Mouse (Mus musculus): Measurements from ENCODE around the gene Glrx. TPM values are rescaled to one million over a fixed set of nuclear protein-coding genes. Genes with fewer than 3 reads are reported as not detected.

Gene Glrx
- total and polyA plus RNA-seq, 2 experiments = 41.4 to 86.8 TPM

DNA sequence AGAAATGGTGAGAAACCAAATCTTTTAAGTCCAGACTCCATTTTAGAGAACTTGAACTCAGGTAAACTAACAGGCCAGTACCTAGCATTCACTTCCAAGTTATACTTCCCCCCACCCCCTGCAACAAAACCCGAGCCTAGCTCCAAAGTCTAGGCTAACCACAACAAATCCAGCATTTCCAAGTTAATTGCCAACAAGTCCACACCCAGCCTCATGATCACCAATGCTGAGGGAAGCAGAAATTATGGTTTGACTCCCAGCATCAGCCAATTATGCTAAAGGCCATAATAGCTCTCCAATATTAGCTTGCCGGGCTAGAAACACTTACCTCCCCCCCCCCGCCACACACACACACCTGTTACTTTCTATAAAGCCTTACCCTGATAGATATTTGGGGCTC is 40.1 kb downstream of the Glrx start:
- 48% methylated on average over 3 of the region's 3 CpGs for WGBS
- peaks cover 6% of the 10 kb centered on the region for H3K36me3 ChIP-seq (ENCODE audit: control insufficient read depth, insufficient read depth, low read length)
- H3K79me2 ChIP-seq (ENCODE audit: control insufficient read depth, insufficient read depth, low read length) = no peaks in the 10 kb centered on the region
- no peak overlapping the region for H3K9ac ChIP-seq (ENCODE audit: low read depth, low read length)
- no peaks in the 10 kb centered on the region for H3K27me3 ChIP-seq (ENCODE audit: control insufficient read depth, insufficient read depth, low read length)
- H3K27ac ChIP-seq (replicated peaks; ENCODE audit: insufficient read depth, low read depth, low read length) = no peak overlapping the region
- DNase-seq (ENCODE audit: extremely low read depth, low read depth, low spot score) = peak; percentile 52
- TF ChIP-seq CTCF (IDR thresholded peaks at IDR 0.05; ENCODE audit: low read depth, low read length) = no peak
- TF ChIP-seq POLR2A (IDR thresholded peaks at IDR 0.05; ENCODE audit: extremely low read depth, insufficient read depth, low read length) = no peak
- H3K4me1 ChIP-seq (ENCODE audit: control insufficient read depth, insufficient read depth, low read length) = no peaks in the 10 kb centered on the region
- H3K4me3 ChIP-seq (ENCODE audit: insufficient read depth, low read depth, low read length) = no peak overlapping the region

GRCm38 (mm10) chr13:75880501-75880900 is 40.8 kb downstream of the Glrx start:
- WGBS = 92% methylated on average over 2 of the region's 2 CpGs
- Histone ChIP-seq H3K4me3 (ENCODE audit: insufficient read depth, low read depth, low read length) (no peak overlapping the region), H3K9ac (ENCODE audit: low read depth, low read length) (no peak overlapping the region), H3K36me3 (ENCODE audit: control insufficient read depth, insufficient read depth, low read length) (peaks cover 4% of the 10 kb centered on the region), H3K4me1 (ENCODE audit: control insufficient read depth, insufficient read depth, low read length) (no peaks in the 10 kb centered on the region), H3K27ac (replicated peaks; ENCODE audit: insufficient read depth, low read depth, low read length) (no peak overlapping the region), H3K79me2 (ENCODE audit: control insufficient read depth, insufficient read depth, low read length) (no peaks in the 10 kb centered on the region), H3K27me3 (ENCODE audit: control insufficient read depth, insufficient read depth, low read length) (no peaks in the 10 kb centered on the region)
- no peak for TF ChIP-seq POLR2A (IDR thresholded peaks at IDR 0.05; ENCODE audit: extremely low read depth, insufficient read depth, low read length)
- TF ChIP-seq CTCF (IDR thresholded peaks at IDR 0.05; ENCODE audit: low read depth, low read length) = no peak
- no peak for DNase-seq (ENCODE audit: extremely low read depth, low read depth, low spot score)

GRCm38 (mm10) chr13:75883792-75884191 is 44.1 kb downstream of the Glrx start:
- peaks cover 4% of the 10 kb centered on the region for H3K36me3 ChIP-seq (ENCODE audit: control insufficient read depth, insufficient read depth, low read length)
- no peak overlapping the region for H3K9ac ChIP-seq (ENCODE audit: low read depth, low read length)
- no peak overlapping the region for H3K27ac ChIP-seq (replicated peaks; ENCODE audit: insufficient read depth, low read depth, low read length)
- H3K27me3 ChIP-seq (ENCODE audit: control insufficient read depth, insufficient read depth, low read length) = no peaks in the 10 kb centered on the region
- no peaks in the 10 kb centered on the region for H3K4me1 ChIP-seq (ENCODE audit: control insufficient read depth, insufficient read depth, low read length)
- H3K79me2 ChIP-seq (ENCODE audit: control insufficient read depth, insufficient read depth, low read length) = no peaks in the 10 kb centered on the region
- no peak for DNase-seq (ENCODE audit: extremely low read depth, low read depth, low spot score)
- no peak for TF ChIP-seq CTCF (IDR thresholded peaks at IDR 0.05; ENCODE audit: low read depth, low read length)
- no peak for TF ChIP-seq POLR2A (IDR thresholded peaks at IDR 0.05; ENCODE audit: extremely low read depth, insufficient read depth, low read length)
- 81% methylated on average over 3 of the region's 3 CpGs for WGBS
- H3K4me3 ChIP-seq (ENCODE audit: insufficient read depth, low read depth, low read length) = no peak overlapping the region

DNA sequence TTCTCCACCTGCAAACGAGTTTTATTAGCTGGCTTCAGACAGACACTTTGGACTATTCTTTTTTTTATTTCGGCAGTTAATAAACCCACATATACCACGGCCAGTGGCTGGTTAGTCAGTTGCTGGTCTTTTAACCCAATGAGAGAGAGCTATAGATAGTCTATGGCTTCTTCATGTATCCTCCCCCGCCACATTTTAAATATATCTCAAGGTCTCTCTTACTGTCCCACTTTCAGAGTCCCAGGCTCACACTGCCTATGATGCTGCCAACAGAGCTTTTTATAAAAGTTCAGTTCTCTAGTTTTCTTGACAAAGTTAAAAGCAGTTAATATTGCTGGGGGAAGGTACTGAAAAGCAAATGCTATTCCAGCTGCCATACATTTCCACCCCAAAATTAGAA is 52.2 kb downstream of the Glrx start:
- H3K9ac ChIP-seq (ENCODE audit: low read depth, low read length) = no peak overlapping the region
- no peak overlapping the region for H3K27ac ChIP-seq (replicated peaks; ENCODE audit: insufficient read depth, low read depth, low read length)
- H3K79me2 ChIP-seq (ENCODE audit: control insufficient read depth, insufficient read depth, low read length) = no peaks in the 10 kb centered on the region
- no peak overlapping the region for H3K4me3 ChIP-seq (ENCODE audit: insufficient read depth, low read depth, low read length)
- TF ChIP-seq CTCF (IDR thresholded peaks at IDR 0.05; ENCODE audit: low read depth, low read length) = no peak
- TF ChIP-seq POLR2A (IDR thresholded peaks at IDR 0.05; ENCODE audit: extremely low read depth, insufficient read depth, low read length) = no peak
- H3K36me3 ChIP-seq (ENCODE audit: control insufficient read depth, insufficient read depth, low read length) = no peaks in the 10 kb centered on the region; the same call in 1 of the 2 replicates
- no peaks in the 10 kb centered on the region for H3K27me3 ChIP-seq (ENCODE audit: control insufficient read depth, insufficient read depth, low read length)
- no peak for DNase-seq (ENCODE audit: extremely low read depth, low read depth, low spot score)
- 92% methylated on average over 4 of the region's 4 CpGs for WGBS
- H3K4me1 ChIP-seq (ENCODE audit: control insufficient read depth, insufficient read depth, low read length) = no peaks in the 10 kb centered on the region

DNA sequence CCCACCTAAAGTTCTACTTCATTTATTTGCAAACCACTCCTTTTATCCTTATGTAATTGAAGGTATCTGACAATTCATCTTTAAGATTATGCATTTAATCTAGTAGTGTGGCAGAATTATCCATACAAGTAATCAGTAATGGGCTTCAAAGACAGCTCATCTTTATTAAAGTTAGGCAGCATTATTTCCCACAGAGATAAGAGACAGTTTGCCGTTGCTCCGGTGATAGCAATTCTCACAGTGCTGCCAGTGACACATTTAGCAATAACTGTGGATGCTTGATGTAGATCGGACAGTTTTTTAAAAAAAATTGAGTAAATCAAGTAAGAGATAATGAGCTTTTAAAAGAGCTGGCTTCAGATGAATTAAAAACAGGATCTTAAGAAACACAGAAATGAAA is 52.6 kb downstream of the Glrx start:
- Histone ChIP-seq H3K9ac (ENCODE audit: low read depth, low read length) (no peak overlapping the region), H3K27me3 (ENCODE audit: control insufficient read depth, insufficient read depth, low read length) (no peaks in the 10 kb centered on the region), H3K27ac (replicated peaks; ENCODE audit: insufficient read depth, low read depth, low read length) (no peak overlapping the region), H3K79me2 (ENCODE audit: control insufficient read depth, insufficient read depth, low read length) (no peaks in the 10 kb centered on the region), H3K4me3 (ENCODE audit: insufficient read depth, low read depth, low read length) (no peak overlapping the region), H3K36me3 (ENCODE audit: control insufficient read depth, insufficient read depth, low read length) (no peaks in the 10 kb centered on the region; the same call in 1 of the 2 replicates), H3K4me1 (ENCODE audit: control insufficient read depth, insufficient read depth, low read length) (no peaks in the 10 kb centered on the region)
- TF ChIP-seq CTCF (IDR thresholded peaks at IDR 0.05; ENCODE audit: low read depth, low read length) = no peak
- TF ChIP-seq POLR2A (IDR thresholded peaks at IDR 0.05; ENCODE audit: extremely low read depth, insufficient read depth, low read length) = no peak
- WGBS = 77% methylated on average over 3 of the region's 3 CpGs
- DNase-seq (ENCODE audit: extremely low read depth, low read depth, low spot score) = no peak

DNA sequence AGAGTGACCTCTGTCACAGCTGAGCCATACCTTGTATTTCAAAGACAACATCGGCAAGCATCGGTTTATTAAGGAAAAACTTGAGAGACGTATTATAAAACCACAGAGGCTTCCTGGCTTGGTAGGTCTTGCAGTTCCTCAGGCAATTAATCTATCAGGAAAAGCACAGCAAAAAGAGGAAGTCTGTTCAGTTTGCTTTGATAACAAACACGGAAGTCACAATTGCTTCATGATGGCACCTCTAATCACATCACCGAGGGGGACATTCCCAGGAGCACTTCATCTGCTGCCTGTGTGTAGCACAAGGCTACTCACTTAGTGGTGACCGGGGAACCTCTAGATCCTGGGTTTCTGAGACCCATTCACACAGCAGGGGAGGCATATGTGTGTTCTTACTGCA is 53.2 kb downstream of the Glrx start:
- Histone ChIP-seq H3K4me1 (ENCODE audit: control insufficient read depth, insufficient read depth, low read length) (no peaks in the 10 kb centered on the region), H3K9ac (ENCODE audit: low read depth, low read length) (no peak overlapping the region), H3K36me3 (ENCODE audit: control insufficient read depth, insufficient read depth, low read length) (no peaks in the 10 kb centered on the region; the same call in 1 of the 2 replicates), H3K79me2 (ENCODE audit: control insufficient read depth, insufficient read depth, low read length) (no peaks in the 10 kb centered on the region), H3K27me3 (ENCODE audit: control insufficient read depth, insufficient read depth, low read length) (no peaks in the 10 kb centered on the region), H3K27ac (replicated peaks; ENCODE audit: insufficient read depth, low read depth, low read length) (no peak overlapping the region), H3K4me3 (ENCODE audit: insufficient read depth, low read depth, low read length) (no peak overlapping the region)
- no peak for DNase-seq (ENCODE audit: extremely low read depth, low read depth, low spot score)
- TF ChIP-seq POLR2A (IDR thresholded peaks at IDR 0.05; ENCODE audit: extremely low read depth, insufficient read depth, low read length) (no peak), CTCF (IDR thresholded peaks at IDR 0.05; ENCODE audit: low read depth, low read length) (no peak)
- 77% methylated on average over 6 of the region's 6 CpGs for WGBS

Other genes starting within 250 kb of the Glrx start
- gene Ell2, start 133.1 kb upstream of the Glrx start, total RNA-seq (2014; rRNA removed) = 35.8 and 48.2 TPM in 2 replicates
- gene Ell2, start 133.1 kb upstream of the Glrx start, polyA plus RNA-seq (2012; rRNA removed) = 8.5 and 8.6 TPM in 2 replicates
- 4.3 and 8.5 TPM in 2 replicates for gene Rhobtb3, start 104.1 kb downstream of the Glrx start, total RNA-seq (2014; rRNA removed)
- 1.6 and 1.7 TPM in 2 replicates for gene Rhobtb3, start 104.1 kb downstream of the Glrx start, polyA plus RNA-seq (2012; rRNA removed)
- not detected in 2 replicates for gene Spata9, start 127.3 kb downstream of the Glrx start, total RNA-seq (2014; rRNA removed)
- gene Spata9, start 127.3 kb downstream of the Glrx start, polyA plus RNA-seq (2012; rRNA removed) = not detected in 2 replicates
- gene Rfesd, start 178.9 kb downstream of the Glrx start, total RNA-seq (2014; rRNA removed) = 10.7 and 15.1 TPM in 2 replicates
- gene Rfesd, start 178.9 kb downstream of the Glrx start, polyA plus RNA-seq (2012; rRNA removed) = 4.1 and 6.2 TPM in 2 replicates
- not detected in 2 replicates for gene Gpr150, start 217.1 kb downstream of the Glrx start, total RNA-seq (2014; rRNA removed)
- not detected in 2 replicates for gene Gpr150, start 217.1 kb downstream of the Glrx start, polyA plus RNA-seq (2012; rRNA removed)

Data from liver, adult 2 months (tissue).